Mouse (Mus musculus) hindbrain, postnatal 0 days (tissue): Measurements from ENCODE around the gene Angpt4. TPM values are rescaled to one million over a fixed set of nuclear protein-coding genes. Genes with fewer than 3 reads are reported as not detected.

Experiments used
- ATAC-seq: fragments of 200-750 bp; cut with Nextera tagmentation; 2 replicates; pipeline ENCODE4 v1.8.0; 2017; ENCODE audit warnings: mild to moderate bottlenecking, moderate TSS enrichment, moderate library complexity
- DNase-seq: peaks from one replicate; pipeline ENCODE4 v3.0.0-alpha.2; 2015; ENCODE audit warnings: low spot score
- H3K27ac ChIP-seq: fragments of 300-500 bp; sonication (generic); 2 replicates; pipeline ENCODE4 v1.5.1; 2014; ENCODE audit warnings: mild to moderate bottlenecking
- H3K27me3 ChIP-seq: fragments of 300-500 bp; sonication (generic); 2 replicates; pipeline ENCODE4 v1.6.1; 2014; ENCODE audit warnings: low read length, mixed read lengths; ENCODE audit not compliant: insufficient read depth
- H3K36me3 ChIP-seq: fragments of 300-500 bp; sonication (generic); 2 replicates; pipeline ENCODE4 v1.6.1; 2014; ENCODE audit warnings: low read length, mixed read lengths; ENCODE audit not compliant: insufficient read depth
- H3K4me1 ChIP-seq: fragments of 300-500 bp; sonication (generic); 2 replicates; pipeline ENCODE4 v1.6.1; 2014; ENCODE audit warnings: antibody characterized with exemption, low read length, mixed read lengths; ENCODE audit not compliant: insufficient read depth
- H3K4me2 ChIP-seq: fragments of 300-500 bp; sonication (generic); 2 replicates; pipeline ENCODE4 v1.6.1; 2014; ENCODE audit warnings: low read depth, mild to moderate bottlenecking, low read length, moderate library complexity, mixed read lengths
- H3K4me3 ChIP-seq: fragments of 300-500 bp; sonication (generic); 2 replicates; pipeline ENCODE4 v1.5.1; 2014; ENCODE audit warnings: low read length
- H3K9ac ChIP-seq: fragments of 300-500 bp; sonication (generic); replicated peaks from 2 replicates; pipeline ENCODE4 v1.6.1; 2014; ENCODE audit warnings: mild to moderate bottlenecking, low read length, moderate library complexity, mixed read lengths
- H3K9me3 ChIP-seq: fragments of 300-500 bp; sonication (generic); 2 replicates; pipeline ENCODE4 v1.6.1; 2016; ENCODE audit warnings: low read length, mixed read lengths
- CTCF ChIP-seq: IDR thresholded peaks from 2 replicates; pipeline ENCODE4 v1.5.1; 2016; ENCODE audit warnings: antibody characterized with exemption, control low read depth, low read depth
- WGBS: fragments of 180-500 bp; shearing (Covaris S2); extraction: QIAGEN DNeasy Blood & Tissue Kit; methylation state at CpG from one replicate; pipeline ENCODE4 v1.1.7; 2014; 5-methylcytosine and 5-hydroxymethylcytosine counted together
- polyA plus RNA-seq: library from polyadenylated mRNA; unstranded; fragments of >200 nt; fragmentation: Nextera tagmentation; extraction: Ambion mirVana; gene quantifications from 2 replicates; pipeline ENCODE4 v1.2.1, GENCODE M21; 2015
- total RNA-seq: library from RNA; depleted of rRNA; stranded (reverse); fragments of >200 nt; gene quantifications from 2 replicates; pipeline ENCODE4 v1.2.3, GENCODE M21; 2014

Gene Angpt4
- total and polyA plus RNA-seq, 2 experiments from 2014 or later, result 0.10 to 0.28 TPM

- Histone ChIP-seq H3K4me3 (peak overlapping the region; percentile 84; the same call in 1 of the 2 replicates), H3K36me3 (no peaks in the 10 kb centered on the region), H3K4me2 (peak overlapping the region; percentile 97), H3K9ac (no peak overlapping the region), H3K4me1 (peaks cover 19% of the 10 kb centered on the region), H3K9me3 (no peaks in the 10 kb centered on the region), H3K27ac (no peak overlapping the region), H3K27me3 (no peaks in the 10 kb centered on the region)
- 64% methylated on average over 6 of the region's 6 CpGs for WGBS
- no peak for TF ChIP-seq CTCF
- ATAC-seq (no peak), DNase-seq (no peak)
These were observed 67.5 kb downstream of the Angpt4 start for GRCm38 (mm10) chr2:151978494-151978893.

- Histone ChIP-seq H3K9me3 (no peaks in the 10 kb centered on the region), H3K27me3 (no peaks in the 10 kb centered on the region), H3K36me3 (no peaks in the 10 kb centered on the region), H3K4me1 (peaks cover 19% of the 10 kb centered on the region), H3K9ac (peak within 1 kb of the TSS; percentile 79), H3K4me2 (peak within 1 kb of the TSS; percentile 97), H3K27ac (peak within 1 kb of the TSS; percentile 64), H3K4me3 (peak within 1 kb of the TSS; percentile 84)
- DNase-seq (peak; percentile 95), ATAC-seq (peak; percentile 94)
- WGBS, result under 1% methylated on average over 46 of the region's 46 CpGs
- TF ChIP-seq CTCF, result no peak
These were observed 68.7 kb downstream of the Angpt4 start, which contains the start of gene Fam110a for GRCm38 (mm10) chr2:151979470-151980354. Fam110a (minus strand) TSS chr2:151980219.

DNA sequence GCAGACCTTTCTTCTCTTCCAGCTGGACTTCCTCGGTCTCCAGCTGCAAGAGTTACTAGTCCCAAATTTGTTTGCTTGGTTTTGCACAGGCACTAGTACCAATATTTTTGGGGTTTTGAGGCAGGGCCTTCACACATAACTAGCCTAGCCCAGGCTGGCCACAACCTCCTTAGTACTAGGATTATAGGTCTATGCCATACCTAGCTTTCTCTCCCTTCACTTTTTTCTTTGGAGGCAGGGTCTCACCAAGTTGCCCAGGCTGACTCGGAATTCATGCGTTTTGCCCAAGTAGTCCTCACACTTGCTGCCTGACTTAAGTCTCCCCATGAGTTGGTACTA, 69.3 kb downstream of the Angpt4 start:
- peaks cover 19% of the 10 kb centered on the region for H3K4me1 ChIP-seq
- peak overlapping the region; percentile 97 for H3K4me2 ChIP-seq
- DNase-seq (no peak), ATAC-seq (no peak; the same call in 1 of the 2 replicates)
- peak overlapping the region; percentile 84 for H3K4me3 ChIP-seq
- H3K27me3 ChIP-seq, result no peaks in the 10 kb centered on the region
- H3K27ac ChIP-seq, result peak overlapping the region; percentile 64; the same call in 1 of the 2 replicates
- H3K36me3 ChIP-seq, result no peaks in the 10 kb centered on the region
- WGBS, result 26% methylated on average over 3 of the region's 3 CpGs
- no peak overlapping the region for H3K9ac ChIP-seq
- no peaks in the 10 kb centered on the region for H3K9me3 ChIP-seq
- TF ChIP-seq CTCF, result no peak

DNA sequence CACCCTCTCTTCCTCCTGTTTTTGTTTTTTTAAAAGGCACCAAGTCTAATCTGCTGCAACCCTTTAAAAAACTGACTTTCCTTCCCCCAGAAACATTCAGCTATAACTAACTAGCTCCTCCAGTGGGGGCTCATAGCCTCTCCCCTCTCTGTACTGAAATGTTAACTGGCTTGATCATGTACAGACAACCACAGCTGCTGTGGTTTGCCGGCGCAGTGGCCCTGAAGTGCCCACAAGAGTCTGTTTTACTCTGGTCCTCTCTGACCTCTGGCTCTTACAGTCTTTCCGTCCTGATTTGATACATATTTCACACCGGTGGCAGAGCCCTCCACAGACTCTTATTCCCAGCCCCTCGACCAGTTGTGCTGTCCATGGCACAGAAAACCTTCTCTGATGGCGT, 70.3 kb downstream of the Angpt4 start:
- no peak overlapping the region for H3K4me3 ChIP-seq
- no peak overlapping the region for H3K4me2 ChIP-seq
- WGBS, result 76% methylated on average over 6 of the region's 6 CpGs
- H3K27ac ChIP-seq, result no peak overlapping the region
- H3K9me3 ChIP-seq, result no peaks in the 10 kb centered on the region
- H3K4me1 ChIP-seq, result peaks cover 19% of the 10 kb centered on the region
- ATAC-seq (no peak), DNase-seq (no peak)
- no peaks in the 10 kb centered on the region for H3K27me3 ChIP-seq
- TF ChIP-seq CTCF, result no peak
- H3K9ac ChIP-seq, result no peak overlapping the region
- H3K36me3 ChIP-seq, result no peaks in the 10 kb centered on the region

GRCm38 (mm10) chr2:151982476-151982875, 71.5 kb downstream of the Angpt4 start:
- H3K4me3 ChIP-seq, result no peak overlapping the region
- H3K36me3 ChIP-seq, result no peaks in the 10 kb centered on the region
- no peak for TF ChIP-seq CTCF
- H3K4me2 ChIP-seq, result no peak overlapping the region
- DNase-seq, result no peak
- no peaks in the 10 kb centered on the region for H3K27me3 ChIP-seq
- ATAC-seq, result no peak
- H3K27ac ChIP-seq, result no peak overlapping the region
- H3K9ac ChIP-seq, result no peak overlapping the region
- peaks cover 19% of the 10 kb centered on the region for H3K4me1 ChIP-seq
- no peaks in the 10 kb centered on the region for H3K9me3 ChIP-seq

GRCm38 (mm10) chr2:151984019-151984418, 73.0 kb downstream of the Angpt4 start:
- DNase-seq (no peak), ATAC-seq (no peak)
- Histone ChIP-seq H3K4me2 (no peak overlapping the region), H3K4me3 (no peak overlapping the region), H3K27me3 (no peaks in the 10 kb centered on the region), H3K9ac (no peak overlapping the region), H3K4me1 (peaks cover 7% of the 10 kb centered on the region; the same call in 1 of the 2 replicates), H3K9me3 (no peaks in the 10 kb centered on the region), H3K36me3 (no peaks in the 10 kb centered on the region), H3K27ac (no peak overlapping the region)
- TF ChIP-seq CTCF, result no peak
- whole genome bisulfite sequencing, result 63% methylated on average over 9 of the region's 9 CpGs
